Comparison of ENCODE assay signal across 8 mouse cellular contexts in genomic region chr4:101550671-101551161, GRCm38 (mm10). TPM values are rescaled to one million over a fixed set of nuclear protein-coding genes. Genes with fewer than 3 reads are reported as not detected.
DNase-seq lines count a peak whose midpoint lies in the region; ATAC-seq lines count a peak whose summit lies in the region.

No protein-coding gene starts in this region.

- H3K9me3 ChIP-seq in heart, embryonic 14.5 days (ENCODE audit: control insufficient read depth, low read length), result no peaks in the 10 kb centered on the region
- H3K9me3 ChIP-seq in megakaryocyte, embryonic 14.5 days, result no peaks in the 10 kb centered on the region

- peaks cover 32% of the 10 kb centered on the region for H3K27me3 ChIP-seq in heart, embryonic 14.5 days (ENCODE audit: control insufficient read depth, insufficient read depth, low read length)
- H3K27me3 ChIP-seq in megakaryocyte, embryonic 14.5 days (replicated peaks), result peaks cover 29% of the 10 kb centered on the region

- H3K36me3 ChIP-seq in heart, embryonic 14.5 days (ENCODE audit: control insufficient read depth, insufficient read depth, low read length), result no peaks in the 10 kb centered on the region
- no peaks in the 10 kb centered on the region for H3K36me3 ChIP-seq in megakaryocyte, embryonic 14.5 days (replicated peaks; ENCODE audit: low read length)

- no peak overlapping the region for H3K27ac ChIP-seq in heart, embryonic 14.5 days (replicated peaks in 1 of 2; ENCODE audit: control insufficient read depth in 1 of 2, insufficient read depth in 1 of 2, low read depth in 2 of 2, low read length in 2 of 2)

- peak overlapping the region; percentile 28 to 33 for H3K4me3 ChIP-seq in heart, embryonic 14.5 days (ENCODE audit: control insufficient read depth in 1 of 2, insufficient read depth in 1 of 2, low read depth in 1 of 2, low read length in 2 of 2)
- H3K4me3 ChIP-seq in megakaryocyte, embryonic 14.5 days (replicated peaks), result peak overlapping the region; percentile 78

- H3K4me2 ChIP-seq in heart, embryonic 14.5 days (ENCODE audit: low read length), result peak overlapping the region; percentile 66

- WGBS in heart, embryonic 14.5 days, result under 1% methylated on average over 33 of the region's 33 CpGs

- no peak overlapping the region for H3K9ac ChIP-seq in heart, embryonic 14.5 days (ENCODE audit: low read length)

- ATAC-seq in heart, embryonic 14.5 days (ENCODE audit: insufficient number of reproducible peaks, insufficient read depth, low FRiP score, low read depth), result peak; percentile 50; the same call in 1 of the 2 replicates
- ATAC-seq in monocyte, adult 5-6 weeks (replicated peaks; ENCODE audit: insufficient number of reproducible peaks, low FRiP score, low TSS enrichment, poor library complexity, severe bottlenecking), result no peak

- peaks cover 3 to 9% of the 10 kb centered on the region in 2 experiments for H3K4me1 ChIP-seq in heart, embryonic 14.5 days (ENCODE audit: control insufficient read depth in 2 of 2, insufficient read depth in 2 of 2, low read length in 2 of 2)
- peaks cover 12% of the 10 kb centered on the region for H3K4me1 ChIP-seq in megakaryocyte, embryonic 14.5 days

- peak; percentile 17 to 64 for DNase-seq in spleen, postnatal 4 days (ENCODE audit: low spot score in 2 of 2)
- no peak for DNase-seq in spleen, postnatal 36 days (ENCODE audit: low spot score in 2 of 2)
- peak; percentile 85 for DNase-seq in embryo, embryonic 10 days (ENCODE audit: low spot score)
- DNase-seq in kidney, postnatal 10 days, result peak; percentile 74
- peak; percentile 34 for DNase-seq in right cerebral cortex, postnatal 14 days

RNA-seq across cellular contexts. Expression of gene Dnajc6, which starts 54.3 kb away (rescaled TPM):
- polyA plus RNA-seq in heart, embryonic 14.5 days (2014; fragmentation: Nextera tagmentation; extraction: Ambion mirVana), result 0.24 and 0.70 TPM in 2 replicates
- polyA plus RNA-seq in megakaryocyte, embryonic 14.5 days (2012; ENCODE audit: insufficient read depth, low replicate concordance), result 0.02 TPM in 1 of 2 replicates, not detected in the other
- 0.58 TPM in 1 of 3 replicates, not detected in the others for total RNA-seq in monocyte, adult 5-6 weeks (2017)

Comparison
In these comparisons a context has a peak if more than half of its experiments do, and no peak if none do; other contexts are left out.
1. DNase-seq: peak in spleen, postnatal 4 days (2 of 2), embryo, embryonic 10 days (single experiment), kidney, postnatal 10 days (single experiment) and right cerebral cortex, postnatal 14 days (single experiment); none in spleen, postnatal 36 days (0 of 2).